In genomic region chr14:121445194-121445593, GRCm38 (mm10) we compare ENCODE assay signal across 9 mouse cellular contexts. TPM values are rescaled to one million over a fixed set of nuclear protein-coding genes. Genes with fewer than 3 reads are reported as not detected.
A peak's percentile ranks its signal among the peaks of the same experiment; 100 is the strongest.
DNase-seq lines count a peak whose midpoint lies in the region; ATAC-seq lines count a peak whose summit lies in the region.
"Had no signal": no experiment of that assay in that cellular context is flagged by ENCODE, and none has a peak within 500 bp of the region (broad histone marks: within the 10 kb centered on the region; RNA-seq: fewer than 3 reads in every experiment).

No protein-coding gene starts in this region.

- peak; percentile 8 to 19 for DNase-seq in cerebellum, adult 18-20 months
- peak; percentile 85 for DNase-seq in NIH3T3 (ENCODE audit: low read depth)
- DNase-seq in embryo, embryonic 9.5 days (ENCODE audit: extremely low spot score), result peak; percentile 60
- DNase-seq in heart, postnatal 10 days, result peak; percentile 77 to 86
- peak; percentile 68 to 88 for DNase-seq in kidney, postnatal 36 days
- peak; percentile 71 to 83 for DNase-seq in lung, postnatal 4 days
- DNase-seq in spleen, adult 12 weeks (ENCODE audit: low spot score), result peak; percentile 46

- no peak; the same call in 1 of the 2 replicates for ATAC-seq in cerebellum, adult (ENCODE audit: insufficient number of reproducible peaks, low FRiP score, low TSS enrichment)

- intact Hi-C loops in heart, postnatal 10 days (cut with DNase I), result no loop called here

RNA-seq across cellular contexts. Expression of gene Slc15a1, which starts 59.9 kb away (rescaled TPM):
- not detected for total RNA-seq in heart, postnatal 10 days (2021)
- total RNA-seq: left cerebral cortex, postnatal 25 days had no signal

Comparison
In these comparisons a context has a peak if more than half of its experiments do, and no peak if none do; other contexts are left out.
1. DNase-seq: peak in every context shown above with its lines; median percentile 85 in NIH3T3; 82 in heart, postnatal 10 days; 78 in kidney, postnatal 36 days; 77 in lung, postnatal 4 days; 60 in embryo, embryonic 9.5 days; 46 in spleen, adult 12 weeks; 14 in cerebellum, adult 18-20 months.